Mouse (Mus musculus): ENCODE results near the gene Tubb4b. TPM values are rescaled to one million over a fixed set of nuclear protein-coding genes. Genes with fewer than 3 reads are reported as not detected.

The Tubb4b gene
- 214 TPM for polyA plus RNA-seq (2017; shearing (Covaris generic))

GRCm38 (mm10) chr2:25224492-25224765, at the start of gene Tubb4b:
Gene Tubb4b, minus strand, starts transcription at chr2:25224702.

GRCm38 (mm10) chr2:25271827-25272511, 47.5 kb upstream of the Tubb4b start, which contains the start of the genes Ssna1 and Anapc2:
Gene Ssna1, minus strand, starts transcription at chr2:25272438.
Gene Anapc2, plus strand, starts transcription at chr2:25272478.

GRCm38 (mm10) chr2:25262291-25262767, 37.8 kb upstream of the Tubb4b start, which contains the start of gene Tprn:
Gene Tprn, plus strand, starts transcription at chr2:25262618.

GRCm38 (mm10) chr2:25255284-25255779, 30.8 kb upstream of the Tubb4b start, which contains the start of gene Tmem203:
Gene Tmem203, plus strand, starts transcription at chr2:25255439.

GRCm38 (mm10) chr2:25246183-25247072, 21.9 kb upstream of the Tubb4b start, which contains the start of gene AL732309.1:
Gene AL732309.1, minus strand, starts transcription at chr2:25246863.

GRCm38 (mm10) chr2:25242101-25242506, 17.6 kb upstream of the Tubb4b start, which contains the start of the genes Rnf208 and Cysrt1:
Gene Rnf208, plus strand, starts transcription at chr2:25242255.
Gene Cysrt1, minus strand, starts transcription at chr2:25242452.

GRCm38 (mm10) chr2:25236614-25237013, 12.1 kb upstream of the Tubb4b start, which contains the start of gene Rnf224:
Gene Rnf224, minus strand, starts transcription at chr2:25236787.

GRCm38 (mm10) chr2:25234050-25234449, 9.5 kb upstream of the Tubb4b start, which contains the start of gene Slc34a3:
Gene Slc34a3, minus strand, starts transcription at chr2:25234364.

GRCm38 (mm10) chr2:25218445-25218844, 6.1 kb downstream of the Tubb4b start, which contains the start of gene Fam166a:
Gene Fam166a, plus strand, starts transcription at chr2:25218745.

GRCm38 (mm10) chr2:25214444-25214843, 10.1 kb downstream of the Tubb4b start, which contains the start of gene Stpg3:
Gene Stpg3, minus strand, starts transcription at chr2:25214637.

GRCm38 (mm10) chr2:25211121-25211670, 13.3 kb downstream of the Tubb4b start, which contains the start of gene Nelfb:
Gene Nelfb, minus strand, starts transcription at chr2:25211489.

GRCm38 (mm10) chr2:25196172-25196954, 28.1 kb downstream of the Tubb4b start, which contains the start of gene Tor4a:
Gene Tor4a, minus strand, starts transcription at chr2:25196886.

GRCm38 (mm10) chr2:25180478-25180903, 44.0 kb downstream of the Tubb4b start, which contains the start of gene Nrarp:
Gene Nrarp, plus strand, starts transcription at chr2:25180758.

Other genes starting within 250 kb of the Tubb4b start
- gene Mrpl41, start 249.6 kb downstream of the Tubb4b start, polyA plus RNA-seq (2017; shearing (Covaris generic)) = 100 TPM
- 109 TPM for gene Pnpla7, start 248.7 kb downstream of the Tubb4b start, polyA plus RNA-seq (2017; shearing (Covaris generic))
- 45.0 TPM for gene Nsmf, start 170.3 kb downstream of the Tubb4b start, polyA plus RNA-seq (2017; shearing (Covaris generic))
- gene Entpd8, start 144.4 kb downstream of the Tubb4b start, polyA plus RNA-seq (2017; shearing (Covaris generic)) = 0.73 TPM
- gene Noxa1, start 129.6 kb downstream of the Tubb4b start, polyA plus RNA-seq (2017; shearing (Covaris generic)) = 18.1 TPM
- 0.72 TPM for gene Nrarp, start 43.9 kb downstream of the Tubb4b start, polyA plus RNA-seq (2017; shearing (Covaris generic))
- gene Tor4a, start 27.8 kb downstream of the Tubb4b start, polyA plus RNA-seq (2017; shearing (Covaris generic)) = 176 TPM
- 202 TPM for gene Nelfb, start 13.2 kb downstream of the Tubb4b start, polyA plus RNA-seq (2017; shearing (Covaris generic))
- gene Stpg3, start 10.1 kb downstream of the Tubb4b start, polyA plus RNA-seq (2017; shearing (Covaris generic)) = not detected
- gene Fam166a, start 6.0 kb downstream of the Tubb4b start, polyA plus RNA-seq (2017; shearing (Covaris generic)) = 1.7 TPM
- not detected for gene Slc34a3, start 9.7 kb upstream of the Tubb4b start, polyA plus RNA-seq (2017; shearing (Covaris generic))
- gene Rnf224, start 12.1 kb upstream of the Tubb4b start, polyA plus RNA-seq (2017; shearing (Covaris generic)) = not detected
- not detected for gene Rnf208, start 17.6 kb upstream of the Tubb4b start, polyA plus RNA-seq (2017; shearing (Covaris generic))
- gene Cysrt1, start 17.8 kb upstream of the Tubb4b start, polyA plus RNA-seq (2017; shearing (Covaris generic)) = not detected
- gene AL732309.1, start 22.2 kb upstream of the Tubb4b start, polyA plus RNA-seq (2017; shearing (Covaris generic)) = 8.7 TPM
- 17.5 TPM for gene Tmem203, start 30.7 kb upstream of the Tubb4b start, polyA plus RNA-seq (2017; shearing (Covaris generic))
- 5.5 TPM for gene Tprn, start 37.9 kb upstream of the Tubb4b start, polyA plus RNA-seq (2017; shearing (Covaris generic))
- gene Ssna1, start 47.7 kb upstream of the Tubb4b start, polyA plus RNA-seq (2017; shearing (Covaris generic)) = 131 TPM
- 120 TPM for gene Anapc2, start 47.8 kb upstream of the Tubb4b start, polyA plus RNA-seq (2017; shearing (Covaris generic))
- gene Tmem210, start 63.4 kb upstream of the Tubb4b start, polyA plus RNA-seq (2017; shearing (Covaris generic)) = not detected
- not detected for gene Lrrc26, start 65.2 kb upstream of the Tubb4b start, polyA plus RNA-seq (2017; shearing (Covaris generic))
- 0.10 TPM for gene Grin1, start 94.5 kb upstream of the Tubb4b start, polyA plus RNA-seq (2017; shearing (Covaris generic))
- 23.8 TPM for gene Man1b1, start 107.6 kb upstream of the Tubb4b start, polyA plus RNA-seq (2017; shearing (Covaris generic))
- 28.5 TPM for gene Dpp7, start 131.7 kb upstream of the Tubb4b start, polyA plus RNA-seq (2017; shearing (Covaris generic))
- gene Uap1l1, start 141.0 kb upstream of the Tubb4b start, polyA plus RNA-seq (2017; shearing (Covaris generic)) = 18.3 TPM
- gene Sapcd2, start 147.6 kb upstream of the Tubb4b start, polyA plus RNA-seq (2017; shearing (Covaris generic)) = 1.2 TPM
- gene Entpd2, start 171.2 kb upstream of the Tubb4b start, polyA plus RNA-seq (2017; shearing (Covaris generic)) = not detected
- gene Npdc1, start 174.6 kb upstream of the Tubb4b start, polyA plus RNA-seq (2017; shearing (Covaris generic)) = 3.4 TPM
- gene Fut7, start 198.6 kb upstream of the Tubb4b start, polyA plus RNA-seq (2017; shearing (Covaris generic)) = 10.9 TPM
- gene Abca2, start 204.0 kb upstream of the Tubb4b start, polyA plus RNA-seq (2017; shearing (Covaris generic)) = 30.7 TPM
- 3.9 TPM for gene Clic3, start 232.1 kb upstream of the Tubb4b start, polyA plus RNA-seq (2017; shearing (Covaris generic))
- gene Paxx, start 236.4 kb upstream of the Tubb4b start, polyA plus RNA-seq (2017; shearing (Covaris generic)) = 100 TPM
- not detected for gene Ptgds, start 245.3 kb upstream of the Tubb4b start, polyA plus RNA-seq (2017; shearing (Covaris generic))

Data from inflammation-experienced regulatory T-cells, adult 16 weeks (primary cell).